In genomic region chr2:143084852-143085397, GRCm38 (mm10) we compare ENCODE assay signal across 26 mouse cellular contexts. TPM values are rescaled to one million over a fixed set of nuclear protein-coding genes. Genes with fewer than 3 reads are reported as not detected.
"Had no signal": no experiment of that assay in that cellular context is flagged by ENCODE, and none has a peak within 500 bp of the region (broad histone marks: within the 10 kb centered on the region; RNA-seq: fewer than 3 reads in every experiment).

No protein-coding gene starts in this region.

- H3K9me3 ChIP-seq: kidney, embryonic 15.5 days; limb, embryonic 10.5 days; limb, embryonic 13.5 days; liver, embryonic 12.5 days; liver, embryonic 15.5 days; midbrain, embryonic 12.5 days; midbrain, embryonic 15.5 days had no signal

- H3K36me3 ChIP-seq: kidney, embryonic 15.5 days; limb, embryonic 10.5 days; limb, embryonic 13.5 days; liver, embryonic 12.5 days; liver, embryonic 15.5 days; midbrain, embryonic 12.5 days; midbrain, embryonic 15.5 days had no signal

- DNase-seq: kidney, adult 2 months; kidney, postnatal 14 days; kidney, postnatal 4 days; liver; lung, adult 18-20 months; lung, postnatal 14 days; lung, postnatal 4 days; thymus, adult 18-20 months; thymus, postnatal 36 days had no signal

- ATAC-seq: intestine, postnatal 0 days; liver, embryonic 12.5 days; midbrain, embryonic 15.5 days had no signal

- H3K4me1 ChIP-seq: kidney, embryonic 15.5 days; liver, embryonic 15.5 days; midbrain, embryonic 12.5 days; midbrain, embryonic 15.5 days had no signal

- H3K27me3 ChIP-seq: kidney, embryonic 15.5 days; limb, embryonic 13.5 days; liver, embryonic 12.5 days; liver, embryonic 15.5 days; midbrain, embryonic 12.5 days; midbrain, embryonic 15.5 days had no signal

- H3K4me2 ChIP-seq: kidney, embryonic 15.5 days; limb, embryonic 13.5 days; liver, embryonic 12.5 days; liver, embryonic 15.5 days; midbrain, embryonic 12.5 days; midbrain, embryonic 15.5 days had no signal

- H3K9ac ChIP-seq: kidney, embryonic 15.5 days; limb, embryonic 13.5 days; liver, embryonic 12.5 days; liver, embryonic 15.5 days; midbrain, embryonic 12.5 days; midbrain, embryonic 15.5 days had no signal

- H3K27ac ChIP-seq: kidney, embryonic 15.5 days; limb, embryonic 10.5 days; limb, embryonic 13.5 days; liver, embryonic 12.5 days; liver, embryonic 15.5 days; midbrain, embryonic 12.5 days; midbrain, embryonic 15.5 days had no signal

- H3K4me3 ChIP-seq: kidney, embryonic 15.5 days; limb, embryonic 10.5 days; limb, embryonic 13.5 days; liver, embryonic 12.5 days; liver, embryonic 15.5 days; midbrain, embryonic 12.5 days; midbrain, embryonic 15.5 days had no signal

RNA-seq across cellular contexts. Expression of gene Otor, which starts 6.7 kb away (rescaled TPM):
- total RNA-seq: layer of hippocampus, postnatal 14 days; left cerebral cortex, adult 8-10 months; left cerebral cortex, postnatal 25 days; megakaryocyte, adult 5-6 weeks; neutrophil, adult 5-6 weeks had no signal
- polyA plus RNA-seq: kidney, adult 2 months; liver, embryonic 15.5 days; small intestine, adult 2 months; spleen, adult 2 months; testis, adult 2 months; urinary bladder, adult 2 months had no signal
